Mouse (Mus musculus): ENCODE measurements around the gene Fbxl3. TPM values are rescaled to one million over a fixed set of nuclear protein-coding genes. Genes with fewer than 3 reads are reported as not detected.

Fbxl3 gene
- total RNA-seq, 2 experiments from 2014 or later, result 66.4 to 75.9 TPM

DNA sequence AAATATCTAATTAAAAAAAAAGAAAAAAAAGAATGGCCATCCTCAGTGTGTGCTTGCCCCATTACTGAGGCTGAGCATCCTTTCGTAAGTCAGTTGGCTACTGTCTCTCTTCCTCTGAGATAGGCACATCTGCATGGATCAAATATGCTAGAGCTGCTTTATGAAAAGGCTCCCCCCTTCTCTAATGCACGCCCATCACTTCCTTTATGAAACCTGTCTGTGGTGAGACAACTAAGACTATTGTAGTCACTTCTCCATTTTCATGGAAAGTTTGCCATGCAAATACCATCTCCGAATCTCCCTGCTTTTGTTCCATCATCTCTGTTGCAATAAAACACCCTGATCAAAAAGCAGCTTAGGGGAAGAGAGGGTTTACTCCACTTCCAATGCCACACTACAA lies 62.4 kb downstream of the Fbxl3 start:
- DNase-seq, result no peak

DNA sequence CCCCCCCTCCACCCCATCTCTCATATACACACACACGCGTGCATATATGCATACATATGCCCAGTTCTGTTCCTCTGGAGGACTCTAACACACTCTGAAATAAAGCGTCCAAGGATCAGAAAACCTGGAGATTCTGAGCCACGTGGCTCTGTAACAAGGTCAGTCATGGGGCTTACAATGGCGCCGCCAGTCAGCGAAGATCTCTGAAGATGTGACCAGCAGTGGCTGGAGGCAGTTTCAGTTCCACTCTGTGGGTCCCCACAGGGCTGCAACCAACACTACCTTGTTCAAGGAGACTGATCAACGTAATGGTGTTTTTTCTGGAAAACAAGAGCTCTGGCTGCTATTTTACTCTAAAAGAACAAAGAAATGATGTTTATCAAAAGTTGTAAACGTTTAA lies 65.3 kb downstream of the Fbxl3 start:
- no peak for DNase-seq

DNA sequence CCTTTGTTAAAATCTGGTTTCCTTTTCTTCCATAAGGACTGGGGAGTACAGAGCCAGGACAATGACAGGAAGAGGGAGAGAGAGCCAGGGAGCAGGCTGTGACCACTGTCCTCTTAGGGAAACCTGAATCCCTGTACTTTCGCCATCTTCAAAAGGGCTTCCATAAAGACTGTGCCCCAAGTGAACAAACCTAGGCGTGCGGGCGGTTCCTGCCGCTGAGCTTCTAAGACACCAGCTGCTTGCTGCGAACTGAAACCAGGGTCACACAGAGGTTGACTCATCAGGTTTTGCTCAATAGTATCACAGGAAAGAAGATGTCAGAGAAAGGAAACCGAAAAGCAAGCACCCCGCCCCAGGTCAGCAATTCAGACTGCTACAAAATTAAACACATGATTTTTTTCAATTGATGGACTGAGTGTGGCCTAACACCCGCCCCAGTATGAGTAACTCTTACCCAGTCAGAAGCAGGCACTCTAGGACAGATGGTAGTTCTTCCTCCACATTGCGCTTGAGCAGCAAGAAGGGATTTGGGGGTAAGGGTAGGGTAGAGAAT lies 66.0 kb downstream of the Fbxl3 start:
- peak; percentile 47 for DNase-seq

Other genes with a start within 250 kb of the Fbxl3 start
- 10 to 100 TPM; 55.1 to 55.2 TPM for gene Kctd12, start 116.9 kb downstream of the Fbxl3 start, total RNA-seq (2021)
- gene Acod1, start 52.6 kb downstream of the Fbxl3 start, total RNA-seq (2021), result not detected
- 10 to 100 TPM; 20.6 to 20.8 TPM for gene Cln5, start 29.4 kb downstream of the Fbxl3 start, total RNA-seq (2021)
- 10 to 100 TPM; 34.3 to 47.8 TPM for gene Mycbp2, start 247.2 kb upstream of the Fbxl3 start, total RNA-seq (2021)